Comparison of ENCODE assay signal across 8 mouse cellular contexts in the genomic region with DNA sequence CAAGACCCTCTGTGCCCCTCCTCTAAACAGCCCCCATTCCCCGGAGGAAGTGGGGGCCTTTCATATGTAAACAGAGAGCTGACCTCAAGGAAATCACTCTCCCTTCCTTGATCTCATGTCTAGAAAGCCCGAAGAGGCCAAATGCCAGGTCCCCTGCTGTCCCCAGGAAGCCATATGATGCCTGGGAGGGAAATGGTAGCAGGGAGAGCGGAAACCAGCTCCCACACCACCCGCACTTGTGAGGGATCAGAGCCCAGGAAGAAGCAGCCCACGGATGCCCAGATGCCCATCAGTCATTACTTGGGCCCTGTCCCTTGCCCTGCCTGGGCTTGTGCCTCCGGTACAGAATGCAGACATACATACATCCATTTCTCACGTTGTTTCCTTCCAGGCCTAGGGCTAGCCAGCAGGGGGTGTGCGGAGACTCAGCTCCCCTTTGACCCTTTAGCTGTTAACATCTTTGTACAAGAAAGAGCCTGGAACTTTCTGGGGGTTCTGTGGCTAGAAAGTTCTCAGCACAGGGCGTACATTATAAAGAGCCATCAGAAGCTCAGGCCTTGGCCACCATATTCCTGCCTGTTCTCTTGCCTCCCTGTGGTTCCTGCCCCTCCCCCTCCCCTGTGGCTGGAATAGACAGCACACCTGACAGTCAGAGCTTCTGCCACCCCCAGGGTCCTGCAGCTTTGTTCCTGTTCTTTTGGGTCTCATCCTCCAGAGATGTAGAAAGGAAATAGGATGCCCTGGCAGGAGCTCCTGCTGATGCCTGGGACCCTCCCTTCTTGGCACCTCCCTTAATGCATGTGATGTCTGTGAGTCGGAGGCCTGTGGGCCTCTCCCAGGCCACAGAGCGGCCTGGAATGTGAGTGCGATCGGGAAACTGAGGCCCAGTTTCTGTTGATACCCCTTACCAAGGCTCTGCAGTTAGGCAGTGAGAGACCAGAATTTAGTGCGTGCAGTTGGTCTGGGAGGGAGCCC.
DNase-seq lines count a peak whose midpoint lies in the region; ATAC-seq lines count a peak whose summit lies in the region.

No protein-coding gene starts in this region.

- 0 out of 2 replicates have a peak, but pooled peaks cover 2% of the 10 kb centered on the region for H3K27me3 ChIP-seq in limb, embryonic 11.5 days (ENCODE audit: control insufficient read depth, insufficient read depth, low read length)
- H3K27me3 ChIP-seq in neural tube, embryonic 12.5 days (replicated peaks) = 0 out of 2 replicates have a peak, but pooled peaks cover 2% of the 10 kb centered on the region

- H3K9me3 ChIP-seq in limb, embryonic 11.5 days (ENCODE audit: control insufficient read depth, low read length) = no peaks in the 10 kb centered on the region
- no peaks in the 10 kb centered on the region for H3K9me3 ChIP-seq in neural tube, embryonic 12.5 days

- H3K4me1 ChIP-seq in limb, embryonic 11.5 days (ENCODE audit: control insufficient read depth, insufficient read depth, low read length) = peaks cover 69% of the 10 kb centered on the region
- peaks cover 81% of the 10 kb centered on the region for H3K4me1 ChIP-seq in neural tube, embryonic 12.5 days

- H3K36me3 ChIP-seq in limb, embryonic 11.5 days (ENCODE audit: control insufficient read depth, insufficient read depth, low read length) = no peaks in the 10 kb centered on the region
- no peaks in the 10 kb centered on the region for H3K36me3 ChIP-seq in neural tube, embryonic 12.5 days

- intact Hi-C loops in left cerebral cortex, postnatal 4 days (cut with DNase I) = no loop called here

- no peak overlapping the region for H3K4me2 ChIP-seq in limb, embryonic 11.5 days (ENCODE audit: low read depth, severe bottlenecking)
- peak overlapping the region; percentile 12; the same call in 1 of the 2 replicates for H3K4me2 ChIP-seq in neural tube, embryonic 12.5 days (replicated peaks)

- ATAC-seq in limb, embryonic 11.5 days (ENCODE audit: insufficient number of reproducible peaks, low FRiP score, low TSS enrichment, low read depth) = no peak
- ATAC-seq in neural tube, embryonic 12.5 days (ENCODE audit: low FRiP score, low read depth) = no peak

- no peak overlapping the region for H3K4me3 ChIP-seq in limb, embryonic 11.5 days (ENCODE audit: low read depth, low read length)
- no peak overlapping the region for H3K4me3 ChIP-seq in neural tube, embryonic 12.5 days

- DNase-seq in left cerebral cortex, postnatal 4 days = peak; percentile 79
- no peak for DNase-seq in left cerebral cortex, adult 11 months (ENCODE audit: low spot score)
- DNase-seq in cerebellum, postnatal 25 days = peak; percentile 74 to 81
- DNase-seq in limb, embryonic 11.5 days (ENCODE audit: low spot score) = no peak
- DNase-seq in ovary, postnatal 14 days (ENCODE audit: low spot score) = no peak
- no peak for DNase-seq in T-cell, adult 2 months (ENCODE audit: low spot score)
- no peak for DNase-seq in gastrocnemius, adult 18-20 months (ENCODE audit: low spot score)

- WGBS in limb, embryonic 11.5 days = 24% methylated on average over 14 of the region's 14 CpGs
- 27% methylated on average over 14 of the region's 14 CpGs for WGBS in neural tube, embryonic 12.5 days

- H3K27ac ChIP-seq in limb, embryonic 11.5 days (replicated peaks; ENCODE audit: low read depth, low read length) = 0 out of 2 replicates have a peak overlapping the region, but pooled peaks have one; percentile 18
- peak overlapping the region; percentile 62 for H3K27ac ChIP-seq in neural tube, embryonic 12.5 days

- no peak overlapping the region for H3K9ac ChIP-seq in limb, embryonic 11.5 days (ENCODE audit: low read length)
- peak overlapping the region; percentile 35; the same call in 1 of the 2 replicates for H3K9ac ChIP-seq in neural tube, embryonic 12.5 days

Comparison
In these comparisons a context has a peak if more than half of its experiments do, and no peak if none do; other contexts are left out.
1. DNase-seq: peak in left cerebral cortex, postnatal 4 days (single experiment) and cerebellum, postnatal 25 days (2 of 2); none in left cerebral cortex, adult 11 months (single experiment), limb, embryonic 11.5 days (single experiment), ovary, postnatal 14 days (single experiment), T-cell, adult 2 months (single experiment) and gastrocnemius, adult 18-20 months (single experiment).